Mouse (Mus musculus): ENCODE results near the gene Olfr980.
"Not testable (repeated sequence)": the region's sequence is repeated elsewhere in the genome, so short reads cannot be mapped to it uniquely, and the experiment has no call there.

Olfr980 gene

GRCm38 (mm10) chr9:40009482-40009881, at the start of gene Olfr980:
Gene Olfr980, minus strand, starts transcription at chr9:40009582.
- DNase-seq (ENCODE audit: low read depth, low spot score), result no peak

DNA sequence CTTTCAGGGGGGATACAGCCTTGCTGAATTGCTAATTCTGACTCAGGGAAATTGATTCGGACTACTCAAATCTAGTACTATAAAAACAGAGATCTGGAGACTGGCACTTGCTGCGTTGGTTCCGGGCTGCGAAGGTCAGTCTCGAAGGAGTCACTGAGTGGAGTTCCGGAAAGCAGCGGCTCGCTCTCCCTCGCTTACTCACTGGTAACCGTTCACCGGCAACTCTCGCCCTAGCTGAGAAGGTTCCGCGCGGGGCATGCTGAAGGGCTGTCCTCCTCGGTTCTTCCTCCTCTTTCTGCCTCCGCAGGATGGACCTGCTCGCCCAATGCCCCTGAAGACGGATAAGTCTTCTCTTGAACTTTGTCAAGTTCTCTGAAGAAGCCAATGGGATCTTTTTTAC, 40.8 kb upstream of the Olfr980 start:
- no peak for DNase-seq (ENCODE audit: low read depth, low spot score)

DNA sequence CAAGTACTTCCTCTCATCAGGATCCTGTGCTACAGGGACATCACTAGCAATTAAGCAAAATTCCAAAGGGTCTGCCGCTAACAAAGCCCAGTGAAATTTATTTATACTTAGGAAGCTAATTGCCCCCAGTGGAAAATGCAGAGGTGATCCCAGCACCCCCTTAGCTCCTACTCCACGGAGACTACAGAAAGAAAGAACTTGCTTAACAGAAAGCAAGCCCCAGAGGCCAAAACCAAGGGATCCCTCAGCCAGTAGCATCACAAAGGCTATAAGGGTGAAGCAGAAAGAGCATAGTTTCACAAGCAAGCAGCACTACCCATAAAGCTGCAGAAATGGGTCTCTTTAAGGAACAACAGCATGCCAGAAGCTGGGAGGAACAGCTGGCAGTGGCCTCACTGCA, 11.8 kb upstream of the Olfr980 start, which contains the start of gene Olfr981:
Olfr981 (plus strand) TSS at position 301 of the 400 bp plus-strand sequence.
- no peak for DNase-seq (ENCODE audit: low read depth, low spot score)

GRCm38 (mm10) chr9:40003365-40003764, 6.0 kb downstream of the Olfr980 start, which contains the start of gene Olfr979:
Gene Olfr979, minus strand, starts transcription at chr9:40003465.
- no peak for DNase-seq (ENCODE audit: low read depth, low spot score)

- DNase-seq (ENCODE audit: low read depth, low spot score), result no peak
Observed at GRCm38 (mm10) chr9:39991813-39992212, 17.6 kb downstream of the Olfr980 start, which contains the start of gene Olfr978. Gene Olfr978, plus strand, starts transcription at chr9:39992113.

DNA sequence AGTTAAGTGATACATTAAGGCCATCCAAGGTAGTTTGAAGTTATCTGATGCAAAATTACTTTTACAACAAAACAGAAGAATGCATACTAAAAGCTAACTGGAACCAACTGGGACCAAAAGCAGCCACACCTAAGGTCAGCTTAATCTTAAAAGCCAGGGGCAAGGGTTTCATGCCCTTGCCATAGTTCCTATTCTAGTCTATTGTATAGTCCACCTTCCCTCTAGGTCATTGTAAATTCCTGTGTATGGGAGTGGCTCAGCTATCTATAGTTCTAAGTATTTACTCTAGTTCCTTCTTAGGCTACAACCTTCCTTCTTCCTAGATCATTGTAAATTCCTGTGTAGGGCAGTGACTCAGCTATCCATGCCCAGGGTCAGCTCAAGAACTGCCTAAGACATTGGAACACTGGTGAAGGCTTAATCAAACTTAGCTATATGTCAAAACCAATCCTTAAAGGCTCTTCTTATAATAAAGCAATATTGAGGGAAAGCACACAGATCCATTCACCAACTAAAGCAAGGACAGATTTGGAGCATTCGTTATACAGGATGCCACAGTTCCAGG, 32.7 kb downstream of the Olfr980 start:
- not testable (repeated sequence) for DNase-seq (ENCODE audit: low read depth, low spot score)

DNA sequence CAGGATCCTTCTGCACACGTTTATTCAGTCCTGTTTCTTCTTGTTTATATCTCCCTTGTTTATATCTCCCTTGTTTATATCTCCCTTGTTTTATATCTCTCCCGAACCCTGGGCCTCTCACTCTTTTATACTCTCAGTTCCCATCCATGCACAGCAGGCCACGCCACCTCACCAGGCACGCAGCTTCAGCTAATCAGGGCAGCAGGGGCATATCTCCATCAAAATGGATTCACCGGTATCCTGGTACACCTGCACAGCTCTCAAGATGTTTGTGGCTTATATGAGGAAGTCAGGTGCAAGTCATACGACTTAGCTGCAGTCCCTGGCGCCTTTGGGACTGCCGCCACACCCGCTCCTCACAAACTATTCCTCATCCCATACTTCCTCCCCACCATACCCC, 48.3 kb downstream of the Olfr980 start, which contains the start of gene Olfr976:
Olfr976 (minus strand) TSS at position 101 of the 400 bp plus-strand sequence.
- not testable (repeated sequence) for DNase-seq (ENCODE audit: low read depth, low spot score)
